Mouse (Mus musculus) adrenal gland, postnatal 4 days (tissue): Measurements from ENCODE around the gene Srp54a. TPM values are rescaled to one million over a fixed set of nuclear protein-coding genes. Genes with fewer than 3 reads are reported as not detected.
"Not testable (repeated sequence)": the region's sequence is repeated elsewhere in the genome, so short reads cannot be mapped to it uniquely, and the experiment has no call there.

ENCODE experiments used
- DNase-seq, 2 experiments: peaks; one replicate each; pipeline ENCODE4 v3.0.0; 2021 to 2022; ENCODE audit warnings: low spot score in 2 of 2, mixed read lengths in 2 of 2
- long read RNA-seq, 2 experiments: library from polyadenylated mRNA; stranded (forward); transcript quantifications; one replicate each; pipeline ENCODE4 v2.0.0; 2021
- total RNA-seq, 2 experiments: library from RNA; stranded (reverse); gene quantifications; 2 replicates each; pipeline ENCODE4 v1.2.3; 2021

Gene Srp54a
- 100 to 1,000 TPM; 123 to 131 TPM for total RNA-seq
- long read RNA-seq, experiment 1, full-length matches to known transcripts: 33 of 39 reads
- long read RNA-seq, experiment 1, partial matches to known transcripts: 2 of 39 reads
- long read RNA-seq, experiment 1, other reads (novel, unspliced or antisense): 4 of 39 reads
- long read RNA-seq, experiment 2, full-length matches to known transcripts: 67 of 76 reads
- long read RNA-seq, experiment 2, partial matches to known transcripts: 4 of 76 reads
- long read RNA-seq, experiment 2, other reads (novel, unspliced or antisense): 5 of 76 reads

DNA sequence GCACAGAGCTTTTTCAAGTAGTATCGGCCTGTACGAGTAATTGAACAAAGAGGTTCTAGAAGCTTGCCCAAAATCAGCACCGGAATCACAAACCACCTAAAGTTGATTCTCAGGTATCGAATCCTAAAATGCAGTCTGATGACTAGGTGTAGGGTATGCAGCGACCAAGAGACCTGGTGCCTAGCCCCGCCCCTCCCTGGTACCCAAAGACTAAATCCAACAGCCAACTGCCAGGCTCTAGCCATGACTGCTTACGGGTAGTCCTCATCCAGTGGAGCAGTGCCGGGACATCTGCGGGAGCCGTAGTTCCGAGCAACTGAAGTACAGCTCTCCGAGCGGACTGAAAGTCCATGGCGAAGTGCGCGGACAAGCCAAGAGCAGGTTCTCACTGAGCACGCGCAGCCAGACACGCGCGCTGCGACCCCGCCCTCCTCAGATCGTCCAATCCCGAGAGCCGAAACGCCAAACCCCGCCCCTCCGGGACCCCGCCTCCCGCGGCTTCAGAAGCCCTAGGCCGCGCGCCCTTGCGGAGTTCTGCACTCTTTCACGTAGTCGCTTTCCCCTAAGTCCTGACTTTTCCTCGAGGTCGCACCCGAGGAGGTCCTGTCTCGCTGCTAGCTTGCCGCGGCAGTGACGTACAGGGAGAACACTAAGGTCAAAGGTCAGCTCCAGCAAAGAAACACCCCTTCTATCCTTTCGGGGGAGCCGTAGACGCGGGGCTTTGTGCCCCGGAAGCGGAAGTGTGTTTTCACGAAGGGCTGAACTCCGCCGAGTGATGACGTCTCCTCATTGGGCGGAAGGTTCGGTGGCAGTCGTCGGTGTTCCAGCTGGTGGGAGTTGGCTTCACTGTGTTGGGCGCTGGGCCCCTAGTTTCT, at the start of gene Srp54a, which contains the start of gene 2700097O09Rik:
TSS of gene Srp54a (plus strand) at position 537 of the 875 bp plus-strand sequence.
TSS of gene 2700097O09Rik (minus strand) at position 385 of the 875 bp plus-strand sequence.
- peak; percentile 74 to 88 for DNase-seq

DNA sequence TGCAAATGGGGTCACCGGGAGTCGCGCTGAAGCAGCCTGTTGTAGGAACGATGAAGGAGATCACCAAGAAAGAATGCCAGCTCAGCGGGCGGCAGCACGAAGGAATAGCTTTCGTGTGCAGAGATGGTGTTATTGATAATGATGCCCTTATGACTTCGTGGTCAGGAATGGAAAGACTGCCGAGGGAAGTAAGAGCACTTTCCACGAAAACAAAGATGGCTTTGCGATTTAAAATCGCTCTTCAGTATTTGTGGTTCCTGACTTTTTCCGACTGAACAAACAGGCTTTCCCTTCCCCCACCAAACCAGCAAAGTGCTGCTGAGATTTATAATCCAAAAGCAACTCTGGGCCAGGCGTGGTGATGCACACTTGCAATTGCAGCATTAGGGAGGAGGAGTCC, 39.1 kb upstream of the Srp54a start:
- no peak for DNase-seq

GRCm38 (mm10) chr12:55049731-55050353, 30.2 kb upstream of the Srp54a start:
- DNase-seq: no peak

DNA sequence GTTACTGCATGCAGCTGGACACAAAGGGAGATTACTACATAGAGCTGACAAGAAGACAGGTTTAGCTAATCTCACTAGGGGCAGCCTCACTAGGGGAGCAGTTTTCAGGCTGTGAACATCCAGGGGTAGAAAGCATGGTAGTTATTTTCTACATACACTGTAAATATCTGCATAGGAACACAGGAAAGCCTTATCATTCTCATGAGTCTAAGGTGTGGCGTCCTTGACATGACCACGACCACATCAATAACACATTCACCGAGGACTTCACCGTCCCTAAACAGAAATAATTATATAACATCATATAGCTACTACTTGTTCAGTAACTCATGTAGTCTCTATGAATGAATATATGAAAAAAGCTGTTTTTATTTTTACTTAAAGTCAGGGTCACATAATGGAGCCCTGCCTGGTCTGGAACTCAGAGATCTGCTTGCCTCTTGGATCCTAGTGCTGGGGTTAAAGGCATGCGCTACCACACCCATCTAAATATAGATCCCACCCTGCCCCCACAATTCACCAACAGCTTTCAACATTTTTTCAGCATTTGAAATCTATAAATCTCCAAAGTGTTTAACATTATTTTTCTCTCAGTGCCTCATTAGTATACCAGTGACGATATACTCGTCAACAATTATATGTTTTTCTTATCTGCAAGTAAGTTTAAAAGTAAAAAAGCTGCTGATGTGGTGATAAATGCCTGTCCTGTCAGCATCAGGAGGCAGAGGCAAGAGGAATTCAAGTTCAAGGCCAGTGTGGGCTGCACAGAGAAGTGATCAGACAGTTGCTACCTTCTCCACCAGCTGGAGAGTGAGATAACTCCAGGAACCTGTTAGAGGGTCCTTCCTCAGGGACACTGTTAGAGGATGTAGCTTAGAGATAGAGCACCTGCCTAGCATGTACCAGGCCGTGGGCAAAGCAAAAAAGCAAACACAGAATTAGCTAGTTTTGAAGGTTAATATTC, 28.6 kb upstream of the Srp54a start:
- DNase-seq: no peak

DNA sequence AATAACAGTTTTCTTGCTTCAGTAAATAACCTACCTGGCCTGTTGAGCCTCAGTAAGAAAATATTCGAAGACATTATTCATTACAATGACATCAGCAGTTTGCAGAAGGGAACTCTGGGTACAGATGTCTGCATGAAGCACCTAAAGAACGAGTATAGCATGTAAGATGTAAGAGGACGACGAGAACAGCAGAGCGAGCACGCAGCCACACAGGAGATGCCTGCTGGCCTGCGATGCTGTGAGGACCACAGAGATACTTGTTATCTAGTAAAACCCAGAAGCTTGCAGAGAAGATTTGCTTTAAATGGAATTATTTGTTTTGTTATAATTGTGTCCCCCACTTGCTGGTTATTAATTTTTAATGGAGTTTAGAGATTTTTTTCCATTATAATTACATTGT, 26.8 kb upstream of the Srp54a start:
- no peak for DNase-seq

DNA sequence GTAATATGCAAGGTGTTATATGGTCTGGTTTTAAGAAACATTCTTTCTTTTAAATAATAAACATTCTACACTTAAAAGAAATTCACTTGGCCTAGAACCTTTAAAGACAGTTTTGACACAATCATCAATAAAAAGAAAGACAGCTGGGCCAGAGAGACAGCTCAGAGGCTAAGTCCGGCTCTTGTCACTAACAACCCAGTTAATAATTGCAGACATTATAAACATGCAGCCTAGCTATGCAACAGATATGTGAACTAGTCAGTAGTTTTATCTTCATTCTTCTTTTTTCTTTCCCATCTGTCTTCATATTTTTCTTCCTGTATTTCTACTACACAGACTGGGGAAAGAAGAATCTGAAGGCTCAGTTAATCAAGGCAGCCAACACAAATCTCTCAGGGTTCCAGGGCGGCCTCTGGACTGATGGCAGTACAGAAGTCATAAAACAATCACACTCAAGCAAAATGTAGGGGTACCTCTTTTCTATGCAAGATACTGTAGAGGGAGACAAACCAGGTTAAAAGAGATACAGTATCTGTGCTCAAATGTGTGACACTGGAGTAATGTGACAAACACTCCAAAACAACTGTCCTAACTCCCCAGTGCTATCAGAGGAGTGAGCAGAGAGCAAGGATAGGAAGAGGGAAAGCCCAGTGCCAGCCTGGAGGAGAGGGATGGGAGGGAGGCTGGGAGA, 25.4 kb upstream of the Srp54a start:
- no peak for DNase-seq

GRCm38 (mm10) chr12:55056703-55057102, 23.4 kb upstream of the Srp54a start:
- no peak for DNase-seq

DNA sequence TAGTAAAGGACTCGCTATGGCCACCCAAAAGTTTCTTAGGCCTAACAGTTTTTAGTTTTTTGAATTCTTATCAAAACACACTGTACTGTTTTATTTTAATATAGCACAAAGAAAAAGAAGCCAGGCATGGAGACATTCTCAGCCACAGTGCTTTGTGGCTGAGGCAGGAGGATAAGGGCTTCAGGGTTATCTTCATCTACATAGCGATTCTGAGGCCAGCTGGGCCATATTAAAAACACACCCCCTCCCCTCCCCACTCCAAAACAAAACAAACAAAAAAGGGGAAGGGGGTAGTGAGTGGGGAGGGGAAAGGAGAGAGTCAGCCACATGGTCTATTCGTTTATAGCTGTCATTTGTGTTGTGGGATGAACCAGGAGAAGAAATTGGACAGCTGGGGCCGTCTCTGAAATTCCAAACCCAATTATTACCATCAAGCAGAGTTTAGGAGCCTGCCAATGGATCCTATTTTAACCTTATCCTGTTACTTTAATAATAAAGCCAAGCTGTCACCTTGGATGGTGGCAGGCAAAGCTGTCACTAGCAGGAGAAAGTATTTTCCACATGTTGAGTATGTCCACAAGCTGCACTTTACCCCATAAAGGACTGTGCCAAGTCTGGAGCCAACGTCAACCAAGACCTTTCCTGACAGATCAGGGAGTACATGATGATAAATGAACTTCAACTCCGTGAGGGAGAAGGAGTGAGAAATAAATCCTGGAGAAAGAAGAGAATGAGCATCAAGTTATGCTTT, 21.0 kb upstream of the Srp54a start:
- DNase-seq: no peak

- no peak for DNase-seq
Observed at GRCm38 (mm10) chr12:55059812-55060211, 20.2 kb upstream of the Srp54a start.

- DNase-seq: no peak
Observed at GRCm38 (mm10) chr12:55060212-55060898, 19.7 kb upstream of the Srp54a start.

GRCm38 (mm10) chr12:55061006-55061405, 19.1 kb upstream of the Srp54a start:
- no peak for DNase-seq

GRCm38 (mm10) chr12:55062141-55062540, 17.9 kb upstream of the Srp54a start:
- no peak for DNase-seq

GRCm38 (mm10) chr12:55072495-55072894, 7.6 kb upstream of the Srp54a start:
- DNase-seq: no peak

- no peak for DNase-seq
Observed at GRCm38 (mm10) chr12:55073686-55074085, 6.4 kb upstream of the Srp54a start.

- DNase-seq: no peak
Observed at GRCm38 (mm10) chr12:55075296-55075695, 4.8 kb upstream of the Srp54a start.

GRCm38 (mm10) chr12:55078706-55079105, 1.4 kb upstream of the Srp54a start:
- not testable (repeated sequence) for DNase-seq

- not testable (repeated sequence) for DNase-seq
Observed at GRCm38 (mm10) chr12:55080601-55080942, 510 bp downstream of the Srp54a start.

GRCm38 (mm10) chr12:55092127-55092526, 12.1 kb downstream of the Srp54a start:
- not testable (repeated sequence) for DNase-seq

GRCm38 (mm10) chr12:55112616-55113015, 32.6 kb downstream of the Srp54a start:
- DNase-seq: not testable (repeated sequence)
